Mouse (Mus musculus) olfactory bulb, adult 2 months (tissue): ENCODE data around the gene Ap3d1.

ENCODE experiments used
- CTCF ChIP-seq: fragments of 200-500 bp; IDR thresholded peaks from 2 replicates; pipeline ENCODE4 v1.5.1; 2012; ENCODE audit warnings: low read depth, mild to moderate bottlenecking, low read length, moderate library complexity; ENCODE audit not compliant: insufficient read depth
- POLR2A ChIP-seq: fragments of 200-500 bp; IDR thresholded peaks from 2 replicates; pipeline ENCODE4 v1.6.1; 2012; ENCODE audit warnings: mild to moderate bottlenecking, low read depth, low read length, moderate library complexity; ENCODE audit not compliant: insufficient read depth

DNA sequence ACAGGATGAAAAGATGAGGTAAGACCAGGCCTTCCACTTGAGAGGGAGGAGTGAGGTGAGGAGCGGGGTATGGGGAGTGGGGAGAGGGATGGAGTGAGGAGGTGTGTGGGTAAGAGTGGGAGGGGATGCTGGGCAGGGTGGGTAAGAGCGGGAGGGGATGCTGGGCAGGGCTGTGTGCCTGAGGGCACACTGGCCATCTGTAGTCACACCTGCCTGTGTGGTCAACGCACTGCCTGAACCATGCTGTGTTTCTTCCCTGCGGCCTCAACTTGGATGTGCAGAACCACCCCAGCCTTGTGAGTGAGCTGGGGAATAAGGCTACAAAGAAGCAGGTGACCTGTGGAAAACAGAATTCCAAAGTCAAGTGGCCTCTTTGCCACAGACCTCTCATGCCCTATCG is 37.6 kb downstream of the Ap3d1 start:
- TF ChIP-seq CTCF: no peak
- no peak for TF ChIP-seq POLR2A
